Comparison of ENCODE assay signal across 24 mouse cellular contexts in genomic region chr9:103872119-103872518, GRCm38 (mm10).
DNase-seq lines count a peak whose midpoint lies in the region; ATAC-seq and TF ChIP-seq lines count a peak whose summit lies in the region.
"Had no signal": no experiment of that assay in that cellular context is flagged by ENCODE, and none has a peak within 500 bp of the region (broad histone marks: within the 10 kb centered on the region; RNA-seq: fewer than 3 reads in every experiment).

No protein-coding gene starts in this region.

- H3K9ac ChIP-seq in lung, embryonic 15.5 days = no peak overlapping the region
- no peak overlapping the region for H3K9ac ChIP-seq in lung, postnatal 0 days (replicated peaks; ENCODE audit: low read depth)
- H3K9ac ChIP-seq: embryonic facial prominence, embryonic 13.5 days; embryonic facial prominence, embryonic 15.5 days; forebrain, embryonic 13.5 days; forebrain, embryonic 15.5 days; forebrain, postnatal 0 days had no signal

- peak overlapping the region; percentile 29; the same call in 1 of the 2 replicates for H3K27ac ChIP-seq in lung, embryonic 15.5 days
- no peak overlapping the region for H3K27ac ChIP-seq in lung, postnatal 0 days (ENCODE audit: low read length)
- H3K27ac ChIP-seq in kidney, adult 2 months (ENCODE audit: insufficient read depth, low read depth, low read length) = no peak overlapping the region
- H3K27ac ChIP-seq: embryonic facial prominence, embryonic 13.5 days; embryonic facial prominence, embryonic 15.5 days; forebrain, embryonic 13.5 days; forebrain, embryonic 15.5 days had no signal

- DNase-seq in lung, postnatal 10 days = no peak
- DNase-seq in lung, postnatal 0 days (ENCODE audit: low spot score) = peak; percentile 18
- no peak for DNase-seq in lung, postnatal 4 days
- DNase-seq in 3T3-L1 (ENCODE audit: low read depth, low spot score) (peak; percentile 20), NIH3T3 (ENCODE audit: low read depth) (peak; percentile 25)
- DNase-seq in kidney, adult 2 months = no peak
- DNase-seq in neural tube, embryonic 10.5 days (ENCODE audit: extremely low spot score, low spot score) = no peak
- DNase-seq: adrenal gland, adult 2 months; adrenal gland, postnatal 10 days; adrenal gland, postnatal 25 days; cerebellum, adult 11 months; cerebellum, adult 18-20 months; cerebellum, adult 8-10 months; cerebellum, adult 9-11 months; cerebellum, postnatal 14 days; cerebellum, postnatal 36 days; embryo, embryonic 11 days; forebrain, postnatal 0 days had no signal

- no peaks in the 10 kb centered on the region for H3K36me3 ChIP-seq in lung, embryonic 15.5 days
- no peaks in the 10 kb centered on the region for H3K36me3 ChIP-seq in lung, postnatal 0 days (ENCODE audit: insufficient read depth, low read length)
- no peaks in the 10 kb centered on the region for H3K36me3 ChIP-seq in kidney, adult 2 months (ENCODE audit: control insufficient read depth, insufficient read depth, low read length)
- H3K36me3 ChIP-seq: embryonic facial prominence, embryonic 13.5 days; embryonic facial prominence, embryonic 15.5 days; forebrain, embryonic 15.5 days had no signal

- no peaks in the 10 kb centered on the region for H3K9me3 ChIP-seq in lung, embryonic 15.5 days
- no peaks in the 10 kb centered on the region for H3K9me3 ChIP-seq in lung, postnatal 0 days (ENCODE audit: low read length)
- H3K9me3 ChIP-seq: embryonic facial prominence, embryonic 13.5 days; embryonic facial prominence, embryonic 15.5 days; forebrain, embryonic 13.5 days; forebrain, embryonic 15.5 days had no signal

- ATAC-seq in lung, embryonic 15.5 days (ENCODE audit: borderline replicate concordance, extremely low read depth, low FRiP score, low TSS enrichment) = peak; percentile 27; the same call in 1 of the 2 replicates
- ATAC-seq in lung, postnatal 0 days = peak; percentile 41
- ATAC-seq: forebrain, embryonic 13.5 days; forebrain, embryonic 15.5 days; forebrain, postnatal 0 days had no signal

- H3K4me3 ChIP-seq in lung, embryonic 15.5 days = no peak overlapping the region
- H3K4me3 ChIP-seq in lung, postnatal 0 days (ENCODE audit: low read depth, low read length) = no peak overlapping the region
- no peak overlapping the region for H3K4me3 ChIP-seq in kidney, adult 2 months (ENCODE audit: insufficient read depth, low read depth, low read length)
- H3K4me3 ChIP-seq: embryonic facial prominence, embryonic 13.5 days; embryonic facial prominence, embryonic 15.5 days; erythroblast, embryonic 14.5 days; forebrain, embryonic 13.5 days; forebrain, embryonic 15.5 days had no signal

- WGBS in lung, embryonic 15.5 days = 60% methylated on average over 1 of the region's 1 CpGs
- 39% methylated on average over 1 of the region's 1 CpGs for WGBS in lung, postnatal 0 days
- 83% methylated on average over 1 of the region's 1 CpGs for WGBS in kidney, adult 2 months

- no peak for TF ChIP-seq CTCF in lung, postnatal 0 days (IDR thresholded peaks at IDR 0.05)
- TF ChIP-seq CTCF in kidney, adult 2 months (conservative IDR thresholded peaks at IDR 0.05; ENCODE audit: insufficient read depth, insufficient read length, low read depth, low read length) = no peak

- no peaks in the 10 kb centered on the region for H3K27me3 ChIP-seq in lung, embryonic 15.5 days
- no peaks in the 10 kb centered on the region for H3K27me3 ChIP-seq in lung, postnatal 0 days (replicated peaks; ENCODE audit: insufficient read depth, low read length)
- no peaks in the 10 kb centered on the region for H3K27me3 ChIP-seq in kidney, adult 2 months (replicated peaks; ENCODE audit: control insufficient read depth, insufficient read depth, low read length)
- H3K27me3 ChIP-seq: embryonic facial prominence, embryonic 13.5 days; embryonic facial prominence, embryonic 15.5 days; forebrain, embryonic 13.5 days; forebrain, embryonic 15.5 days had no signal

- 0 out of 2 replicates have a peak, but pooled peaks cover 7% of the 10 kb centered on the region for H3K4me1 ChIP-seq in lung, embryonic 15.5 days
- H3K4me1 ChIP-seq in lung, postnatal 0 days (ENCODE audit: insufficient read depth, low read depth, low read length) = no peaks in the 10 kb centered on the region
- no peaks in the 10 kb centered on the region for H3K4me1 ChIP-seq in kidney, adult 2 months (ENCODE audit: control insufficient read depth, insufficient read depth, low read length)
- H3K4me1 ChIP-seq: embryonic facial prominence, embryonic 13.5 days; embryonic facial prominence, embryonic 15.5 days; forebrain, embryonic 13.5 days had no signal

- no peak overlapping the region for H3K4me2 ChIP-seq in lung, embryonic 15.5 days
- no peak overlapping the region for H3K4me2 ChIP-seq in lung, postnatal 0 days (replicated peaks; ENCODE audit: low read depth, low read length)
- H3K4me2 ChIP-seq: embryonic facial prominence, embryonic 13.5 days; embryonic facial prominence, embryonic 15.5 days; forebrain, embryonic 13.5 days; forebrain, embryonic 15.5 days had no signal

- TF ChIP-seq EP300 in lung, postnatal 0 days (IDR thresholded peaks at IDR 0.05) = peak; percentile 57

- TF ChIP-seq POLR2A in kidney, adult 2 months (IDR thresholded peaks at IDR 0.05; ENCODE audit: low read depth, low read length) = no peak

Comparison
In these comparisons a context has a peak if more than half of its experiments do, and no peak if none do; other contexts are left out.
1. DNase-seq: peak in lung, postnatal 0 days (single experiment), 3T3-L1 (single experiment) and NIH3T3 (single experiment); none in lung, postnatal 10 days (single experiment), lung, postnatal 4 days (0 of 2), kidney, adult 2 months (single experiment) and neural tube, embryonic 10.5 days (single experiment).